Mouse (Mus musculus) kidney, adult 2 months (tissue): ENCODE data around the gene Slc35a2.

Experiments
- CTCF ChIP-seq: fragments of 200-500 bp; conservative IDR thresholded peaks from 2 replicates; pipeline ENCODE4 v1.5.1; 2011; ENCODE audit warnings: low read depth, mild to moderate bottlenecking, control low read depth, low read length, moderate library complexity, mixed read lengths; ENCODE audit not compliant: insufficient read depth, insufficient read length
- POLR2A ChIP-seq: fragments of 200-500 bp; IDR thresholded peaks from one replicate; pipeline ENCODE4 v1.6.1; 2011; ENCODE audit warnings: low read depth, low read length, control low read depth

- TF ChIP-seq CTCF: no peak
- TF ChIP-seq POLR2A: no peak
These were observed 43.3 kb downstream of the Slc35a2 start for GRCm38 (mm10) chrX:7927116-7927515.
